Mouse (Mus musculus): Measurements from ENCODE around the gene Aggf1.

- no peak for TF ChIP-seq GATA1 (IDR thresholded peaks at IDR 0.05; ENCODE audit: borderline replicate concordance, low read length)
- TF ChIP-seq CTCF (IDR thresholded peaks at IDR 0.05; ENCODE audit: low read depth, low read length), result no peak
- TF ChIP-seq POLR2AphosphoS5 (IDR thresholded peaks at IDR 0.05; ENCODE audit: insufficient replicate concordance, low read depth, low read length), result no peak
Observed at GRCm38 (mm10) chr13:95306596-95306995, 68.6 kb downstream of the Aggf1 start.

Data from G1E (cell line).